Mouse (Mus musculus) left cerebral cortex, adult 18-20 months (tissue): Measurements from ENCODE around the gene Pcyox1. TPM values are rescaled to one million over a fixed set of nuclear protein-coding genes. Genes with fewer than 3 reads are reported as not detected.
"Not testable (repeated sequence)": the region's sequence is repeated elsewhere in the genome, so short reads cannot be mapped to it uniquely, and the experiment has no call there.

Source experiments
- DNase-seq, 2 experiments: peaks; one replicate each; pipeline ENCODE4 v3.0.0; 2021 to 2022; ENCODE audit warnings: low spot score in 2 of 2, mixed read lengths in 1 of 2
- total RNA-seq, 2 experiments: library from RNA; stranded (reverse); gene quantifications; 2 replicates each; pipeline ENCODE4 v1.2.3; 2021

The Pcyox1 gene
- total RNA-seq, 2 experiments from 2014 or later, result 105 to 115 TPM

- no peak for DNase-seq
These were observed 30.1 kb downstream of the Pcyox1 start for GRCm38 (mm10) chr6:86366853-86367249.

DNA sequence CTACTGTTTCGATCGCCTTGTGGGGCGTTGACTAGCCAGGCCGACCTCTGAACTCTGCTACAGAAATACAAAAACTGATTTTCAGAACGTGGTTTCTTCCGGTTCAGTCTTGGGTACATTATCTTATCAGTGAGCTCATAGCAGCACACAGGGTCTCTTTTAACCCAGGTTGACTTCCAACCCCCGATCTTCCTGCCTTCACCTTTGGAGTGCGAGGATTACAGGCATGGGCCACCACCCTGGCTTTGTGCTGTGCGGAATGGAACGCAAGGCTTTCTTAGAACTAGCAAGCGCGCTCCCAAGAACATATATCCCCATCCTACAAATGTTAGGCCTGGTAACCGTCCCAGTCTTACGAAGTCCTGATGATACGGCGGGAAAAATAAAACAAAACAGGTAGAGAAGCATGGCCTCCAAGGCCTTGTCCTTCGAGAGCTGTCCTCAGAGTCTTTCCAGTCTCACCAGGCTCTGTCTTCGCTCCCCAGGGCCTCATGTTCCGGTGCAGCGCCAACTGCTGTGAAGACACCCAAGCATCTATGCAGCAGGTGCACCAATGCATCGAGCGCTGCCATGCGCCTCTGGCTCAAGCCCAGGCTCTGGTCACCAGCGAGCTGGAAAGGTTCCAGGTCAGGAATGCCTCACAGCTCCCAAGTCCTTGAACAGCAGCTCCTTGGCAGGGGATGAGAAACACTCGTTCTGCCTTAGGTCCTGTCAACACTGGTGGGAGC, 30.7 kb downstream of the Pcyox1 start:
- peak; percentile 11 to 22 for DNase-seq

- peak; percentile 92 to 93 for DNase-seq
These were observed 31.4 kb downstream of the Pcyox1 start, which contains the start of gene Fam136a for GRCm38 (mm10) chr6:86365371-86366124. TSS of gene Fam136a (plus strand) at chr6:86365646.

- peak; percentile 81 for DNase-seq
These were observed 32.4 kb downstream of the Pcyox1 start for GRCm38 (mm10) chr6:86364442-86365141.

GRCm38 (mm10) chr6:86361373-86361772, 35.6 kb downstream of the Pcyox1 start:
- no peak for DNase-seq

GRCm38 (mm10) chr6:86360691-86361090, 36.3 kb downstream of the Pcyox1 start:
- no peak for DNase-seq

- DNase-seq, result no peak
These were observed 40.0 kb downstream of the Pcyox1 start for GRCm38 (mm10) chr6:86356956-86357355.

DNA sequence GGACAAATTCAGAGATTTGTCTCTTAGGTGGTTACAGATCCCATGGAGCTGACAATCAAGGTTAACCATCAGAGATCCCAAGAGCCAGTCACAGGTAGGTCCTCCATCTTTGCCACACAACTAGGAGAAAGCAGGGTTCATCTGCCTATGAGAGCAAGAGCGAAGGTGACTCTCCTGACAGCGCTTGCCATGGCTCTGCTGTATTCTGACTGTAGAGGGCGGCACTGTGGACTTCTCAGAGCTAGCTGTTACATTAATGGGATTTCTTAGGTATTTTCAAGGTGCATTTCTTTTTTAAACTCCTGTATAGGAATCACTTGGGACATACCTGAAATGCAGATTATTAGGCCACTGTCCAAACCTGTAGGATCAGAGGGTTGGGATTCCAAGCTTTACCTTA, 42.0 kb downstream of the Pcyox1 start:
- DNase-seq, result no peak

DNA sequence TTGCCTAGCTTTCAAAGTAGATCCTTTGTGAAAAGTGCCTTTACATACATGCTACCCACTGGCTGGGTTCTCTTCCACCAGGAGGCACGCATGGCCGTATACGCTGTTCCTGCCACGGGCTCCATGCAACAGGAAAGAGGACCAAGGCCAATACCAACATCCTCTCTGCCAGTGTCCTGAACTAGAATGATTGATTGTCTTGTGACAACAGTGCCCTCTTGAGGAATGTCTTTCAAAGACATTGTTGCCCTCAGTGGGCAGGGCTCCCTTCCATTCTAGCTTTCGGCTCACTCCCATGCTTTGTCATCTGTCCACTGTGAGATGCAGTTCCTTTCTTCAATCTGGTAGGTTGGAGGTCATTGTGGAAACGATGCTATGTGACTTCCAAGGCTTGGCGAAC, 47.7 kb downstream of the Pcyox1 start:
- no peak for DNase-seq

DNA sequence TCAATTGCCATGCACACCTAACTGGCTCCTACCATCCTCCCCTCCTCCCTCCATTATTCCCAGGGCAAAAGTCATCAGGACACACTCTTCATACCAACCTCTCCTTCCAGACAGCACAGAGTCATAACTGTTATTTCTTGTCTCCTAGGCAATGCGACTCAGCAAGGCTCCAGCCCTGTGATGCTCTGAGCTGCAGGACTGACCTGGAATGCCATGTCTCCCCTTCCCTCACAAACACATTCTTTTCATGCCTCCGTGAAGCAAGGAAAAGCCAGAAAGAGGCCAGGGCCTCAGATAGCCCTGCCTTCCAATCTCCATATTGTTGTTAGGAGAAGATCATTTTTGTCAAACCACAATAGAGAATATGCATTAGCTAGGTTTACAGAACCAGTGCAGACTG, 50.9 kb downstream of the Pcyox1 start:
- no peak for DNase-seq

DNA sequence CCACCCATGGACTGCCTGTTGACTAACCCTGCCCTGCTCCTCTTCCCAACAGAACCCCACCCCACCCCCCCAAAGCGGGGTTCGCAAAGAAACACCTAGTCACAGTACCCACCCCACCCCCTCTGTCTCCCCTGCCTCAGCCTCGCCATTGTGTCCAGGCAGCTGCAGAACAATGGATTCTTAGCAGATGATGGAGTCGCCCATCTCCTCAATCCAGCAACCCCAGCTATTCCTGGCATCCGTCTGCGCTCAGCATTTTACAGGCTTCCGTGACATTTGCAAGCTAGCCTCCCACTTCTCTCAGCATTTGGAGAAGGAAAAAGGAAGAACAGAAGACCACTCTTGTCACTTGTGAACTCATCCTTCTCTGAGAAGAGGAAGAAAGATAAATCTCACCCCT, 53.3 kb downstream of the Pcyox1 start:
- DNase-seq, result no peak

- DNase-seq, result not testable (repeated sequence)
These were observed 60.6 kb downstream of the Pcyox1 start for GRCm38 (mm10) chr6:86336340-86336739.

Other genes starting within 250 kb of the Pcyox1 start
- 10 to 100 TPM; 13.0 to 17.7 TPM for gene Tgfa, start 201.9 kb downstream of the Pcyox1 start, total RNA-seq
- 10 to 100 TPM; 20.5 to 21.7 TPM for gene Fam136a, start 31.5 kb downstream of the Pcyox1 start, total RNA-seq
- gene Snrpg, start 25.9 kb downstream of the Pcyox1 start, total RNA-seq, result 10 to 100 TPM; 50.7 to 60.3 TPM
- 100 to 1,000 TPM in 1 of 2 experiments, 10 to 100 TPM in 1; 97.8 to 102 TPM for gene Tia1, start 7.1 kb upstream of the Pcyox1 start, total RNA-seq
- under 1 TPM in 1 of 2 experiments, not detected in 1; 0.58 TPM for gene Gm44790, start 29.5 kb upstream of the Pcyox1 start, total RNA-seq
- gene C87436, start 41.2 kb upstream of the Pcyox1 start, total RNA-seq, result 10 to 100 TPM; 21.6 to 22.8 TPM
- gene Pcbp1, start 129.2 kb upstream of the Pcyox1 start, total RNA-seq, result 100 to 1,000 TPM; 188 to 189 TPM
- 1 to 10 TPM; 1.4 to 1.7 TPM for gene Asprv1, start 231.0 kb upstream of the Pcyox1 start, total RNA-seq